Mouse (Mus musculus): ENCODE data around the gene Tnni3. TPM values are rescaled to one million over a fixed set of nuclear protein-coding genes. Genes with fewer than 3 reads are reported as not detected.

Gene Tnni3
- total and polyA plus RNA-seq, 3 experiments: 328 to 353 TPM; not detected in 1

DNA sequence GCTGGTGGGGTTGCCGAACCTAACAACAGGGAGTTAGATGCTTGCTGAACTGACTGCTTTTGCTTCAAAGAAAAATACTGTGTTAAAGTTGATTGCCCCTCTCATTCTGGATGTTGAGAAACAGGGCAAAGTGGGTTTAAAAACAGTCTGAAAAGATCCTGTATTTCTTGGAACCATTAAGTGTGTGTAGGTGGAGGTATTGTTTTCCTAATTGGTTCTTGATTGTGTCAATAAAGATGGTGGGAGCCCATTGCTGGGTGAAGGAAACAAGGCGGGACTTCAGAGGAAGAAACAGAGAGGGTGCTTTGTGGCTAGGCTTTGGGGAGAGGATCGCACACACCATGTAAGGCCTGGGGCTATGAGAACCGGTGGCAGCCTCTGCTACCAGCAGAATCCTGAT, 13.2 kb upstream of the Tnni3 start:
- Histone ChIP-seq H3K36me3 (ENCODE audit: control insufficient read depth in 1 of 2, insufficient read depth in 2 of 2, low read length in 2 of 2) (no peaks in the 10 kb centered on the region), H3K4me3 (ENCODE audit: control insufficient read depth in 1 of 2, insufficient read depth in 1 of 2, low read depth in 2 of 2, low read length in 2 of 2) (no peak overlapping the region), H3K27me3 (ENCODE audit: control insufficient read depth in 1 of 2, insufficient read depth in 2 of 2, low read length in 2 of 2) (peaks cover 5 to 11% of the 10 kb centered on the region in 2 experiments; a peak in 3 of 4 replicates), H3K9me3 (replicated peaks; ENCODE audit: insufficient read depth, low read length) (no peaks in the 10 kb centered on the region), H3K27ac (ENCODE audit: control insufficient read depth, low read depth, low read length) (no peak overlapping the region), H3K79me2 (ENCODE audit: control insufficient read depth, insufficient read depth, low read length, poor library complexity) (no peaks in the 10 kb centered on the region), H3K4me1 (ENCODE audit: control insufficient read depth in 1 of 2, insufficient read depth in 2 of 2, low read length in 2 of 2) (no peaks in the 10 kb centered on the region), H3K9ac (ENCODE audit: control insufficient read depth, low read depth, low read length, poor library complexity, severe bottlenecking) (no peak overlapping the region)
- DNase-seq (ENCODE audit: low read depth, low spot score): no peak
- TF ChIP-seq MAX (IDR thresholded peaks at IDR 0.05; ENCODE audit: low read length) (no peak), TBP (IDR thresholded peaks at IDR 0.05; ENCODE audit: low read depth, low read length) (no peak), ELF1 (IDR thresholded peaks at IDR 0.05; ENCODE audit: low read depth, low read length) (no peak)

GRCm38 (mm10) chr7:4536369-4536768, 12.3 kb upstream of the Tnni3 start:
- H3K27me3 ChIP-seq (ENCODE audit: control insufficient read depth in 1 of 2, insufficient read depth in 2 of 2, low read length in 2 of 2): peaks cover 5 to 11% of the 10 kb centered on the region in 2 experiments; a peak in 3 of 4 replicates
- no peak for DNase-seq (ENCODE audit: low read depth, low spot score)
- H3K79me2 ChIP-seq (ENCODE audit: control insufficient read depth, insufficient read depth, low read length, poor library complexity): no peaks in the 10 kb centered on the region
- TF ChIP-seq USF2 (IDR thresholded peaks at IDR 0.05; ENCODE audit: borderline replicate concordance in 1 of 2, insufficient read depth in 1 of 2, low read depth in 1 of 2, low read length in 2 of 2): no peak
- TF ChIP-seq NELFE (IDR thresholded peaks at IDR 0.05; ENCODE audit: low read depth, low read length): no peak
- TF ChIP-seq MEF2A (IDR thresholded peaks at IDR 0.05; ENCODE audit: extremely low read depth, insufficient replicate concordance, low read depth, low read length, poor library complexity, severe bottlenecking): no peak
- no peak for TF ChIP-seq NRF1 (IDR thresholded peaks at IDR 0.05; ENCODE audit: insufficient read depth, low read depth, low read length, poor library complexity, severe bottlenecking)
- TF ChIP-seq TAL1 (IDR thresholded peaks at IDR 0.05; ENCODE audit: low read length): no peak
- TF ChIP-seq GATA1 (IDR thresholded peaks at IDR 0.05; ENCODE audit: low read depth, low read length): no peak
- no peak for TF ChIP-seq POLR2A (IDR thresholded peaks at IDR 0.05; ENCODE audit: control insufficient read depth in 1 of 2, insufficient read depth in 1 of 2, low read depth in 1 of 2, low read length in 2 of 2, poor library complexity in 1 of 2)
- TF ChIP-seq ETS1 (IDR thresholded peaks at IDR 0.05; ENCODE audit: low read depth, low read length): no peak
- no peak for TF ChIP-seq ZKSCAN1 (IDR thresholded peaks at IDR 0.05; ENCODE audit: low read depth, low read length)
- TF ChIP-seq SMC3 (IDR thresholded peaks at IDR 0.05; ENCODE audit: low read depth, low read length): no peak
- no peak for TF ChIP-seq POLR2AphosphoS2 (IDR thresholded peaks at IDR 0.05; ENCODE audit: low read length)
- TF ChIP-seq POLR2AphosphoS5 (IDR thresholded peaks at IDR 0.05; ENCODE audit: borderline replicate concordance, low read depth, low read length): no peak
- TF ChIP-seq CTCF (IDR thresholded peaks at IDR 0.05 in 2 of 3, conservative IDR thresholded peaks at IDR 0.05 in 1 of 3; ENCODE audit: control insufficient read depth in 1 of 3, insufficient read depth in 1 of 3, low read depth in 2 of 3, low read length in 3 of 3, poor library complexity in 1 of 3, severe bottlenecking in 1 of 3): no peak
- TF ChIP-seq TBP (IDR thresholded peaks at IDR 0.05; ENCODE audit: low read depth, low read length): no peak
- no peak for TF ChIP-seq GABPA (IDR thresholded peaks at IDR 0.05; ENCODE audit: low read depth, low read length)
- no peak for TF ChIP-seq CHD2 (IDR thresholded peaks at IDR 0.05; ENCODE audit: low read length)
- TF ChIP-seq TCF12 (IDR thresholded peaks at IDR 0.05; ENCODE audit: low read depth, low read length): no peak
- no peak for TF ChIP-seq MAX (IDR thresholded peaks at IDR 0.05; ENCODE audit: low read length)
- no peak for TF ChIP-seq MAFK (IDR thresholded peaks at IDR 0.05; ENCODE audit: borderline replicate concordance, low read depth, low read length)
- no peak overlapping the region for H3K4me3 ChIP-seq (ENCODE audit: control insufficient read depth in 1 of 2, insufficient read depth in 1 of 2, low read depth in 2 of 2, low read length in 2 of 2)
- H3K36me3 ChIP-seq (ENCODE audit: control insufficient read depth in 1 of 2, insufficient read depth in 2 of 2, low read length in 2 of 2): no peaks in the 10 kb centered on the region
- H3K9me3 ChIP-seq (replicated peaks; ENCODE audit: insufficient read depth, low read length): no peaks in the 10 kb centered on the region
- no peaks in the 10 kb centered on the region for H3K4me1 ChIP-seq (ENCODE audit: control insufficient read depth in 1 of 2, insufficient read depth in 2 of 2, low read length in 2 of 2)
- no peak overlapping the region for H3K9ac ChIP-seq (ENCODE audit: control insufficient read depth, low read depth, low read length, poor library complexity, severe bottlenecking)
- no peak overlapping the region for H3K27ac ChIP-seq (ENCODE audit: control insufficient read depth, low read depth, low read length)

All from MEL (cell line).